Mouse (Mus musculus) stomach, postnatal 0 days (tissue): ENCODE results near the gene Tmem183a.

Experiments
- CTCF ChIP-seq: IDR thresholded peaks from 2 replicates; pipeline ENCODE4 v1.5.1; 2016; ENCODE audit warnings: antibody characterized with exemption, low read depth, mild to moderate bottlenecking, moderate library complexity
- EP300 ChIP-seq: optimal IDR thresholded peaks from 2 replicates; pipeline ENCODE3; 2016; ENCODE audit warnings: antibody characterized with exemption

DNA sequence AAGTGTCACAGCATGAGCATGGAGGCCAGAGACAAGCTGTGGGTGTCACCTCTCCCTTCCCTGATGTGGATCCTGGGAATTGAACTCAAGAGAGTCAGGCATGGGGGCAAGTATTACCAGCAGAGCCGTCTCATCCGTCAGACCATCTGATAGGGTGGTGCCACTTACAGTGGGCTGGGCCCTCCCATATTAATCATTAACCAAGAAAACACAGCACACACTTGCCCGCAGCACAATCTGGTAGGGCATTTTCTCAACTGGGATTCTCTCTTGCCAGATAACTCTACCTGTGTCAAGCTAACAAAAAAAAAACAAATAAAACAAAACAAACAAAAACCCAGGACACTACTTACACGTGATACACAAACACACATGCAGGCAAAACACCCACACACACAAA, 4.3 kb downstream of the Tmem183a start:
- TF ChIP-seq CTCF = no peak
- TF ChIP-seq EP300 = no peak
